Mouse (Mus musculus): ENCODE results near the gene Strbp. TPM values are rescaled to one million over a fixed set of nuclear protein-coding genes. Genes with fewer than 3 reads are reported as not detected.

Strbp gene
- total RNA-seq, 2 experiments from 2014 or later = 17.4 to 27.2 TPM

DNA sequence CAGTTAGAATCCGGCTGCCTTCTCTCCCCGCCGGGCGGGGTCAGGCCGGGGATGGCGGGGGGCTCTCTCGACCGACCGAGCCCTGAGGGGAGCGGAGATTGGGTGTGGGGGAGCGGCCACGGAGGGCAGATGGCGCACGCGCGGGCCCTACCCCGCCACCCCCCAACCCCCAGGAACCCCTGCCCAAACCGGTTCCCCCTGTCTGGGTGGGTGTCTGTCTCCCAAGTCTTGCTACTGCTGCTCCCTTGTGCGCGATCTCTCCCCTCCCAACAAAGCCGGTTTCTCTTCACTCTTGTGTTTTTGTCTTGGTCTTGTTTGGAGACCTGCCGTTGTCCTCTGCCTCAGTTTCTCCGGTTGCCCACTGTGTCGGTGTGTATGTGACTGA, 251.3 kb downstream of the Strbp start:
- peak; percentile 23; the same call in 1 of the 2 replicates for ATAC-seq (replicated peaks; ENCODE audit: low FRiP score, poor library complexity, severe bottlenecking)

DNA sequence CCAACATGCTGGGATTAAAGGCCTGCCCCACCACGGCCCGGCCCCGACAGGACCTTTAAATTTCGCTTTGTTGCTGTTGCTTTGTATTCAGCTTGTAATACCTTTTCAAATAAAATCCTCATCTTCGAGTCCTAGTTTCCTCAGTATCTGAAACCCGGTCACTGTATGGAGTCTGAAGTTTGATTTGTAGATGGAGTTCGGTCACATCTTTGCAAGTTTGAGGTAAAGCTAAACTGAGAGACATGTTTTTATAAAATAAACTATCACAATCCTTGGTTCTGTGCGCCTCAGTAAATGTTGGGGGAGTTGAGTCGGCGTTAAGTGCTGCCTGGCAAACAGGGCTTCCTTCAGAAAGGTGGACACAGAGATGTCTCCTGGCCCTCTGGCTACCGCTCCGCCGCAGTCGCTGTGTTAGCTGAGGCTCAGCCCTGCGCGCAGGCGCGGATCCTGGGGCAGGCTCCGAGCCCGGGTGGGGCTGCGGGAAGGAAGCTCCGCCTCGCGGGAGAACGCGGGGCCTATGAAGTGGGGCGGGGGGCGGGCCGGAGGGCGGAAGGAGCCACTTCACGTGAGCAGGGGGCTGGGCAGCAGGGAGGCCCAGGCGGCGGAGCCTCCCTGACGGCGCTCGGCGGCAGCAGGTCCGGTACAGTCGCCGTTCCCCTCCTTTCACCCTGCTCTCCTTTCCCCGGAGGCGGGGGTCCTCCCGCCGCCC, 251.8 kb downstream of the Strbp start:
- ATAC-seq (replicated peaks; ENCODE audit: low FRiP score, poor library complexity, severe bottlenecking) = peak; percentile 100

DNA sequence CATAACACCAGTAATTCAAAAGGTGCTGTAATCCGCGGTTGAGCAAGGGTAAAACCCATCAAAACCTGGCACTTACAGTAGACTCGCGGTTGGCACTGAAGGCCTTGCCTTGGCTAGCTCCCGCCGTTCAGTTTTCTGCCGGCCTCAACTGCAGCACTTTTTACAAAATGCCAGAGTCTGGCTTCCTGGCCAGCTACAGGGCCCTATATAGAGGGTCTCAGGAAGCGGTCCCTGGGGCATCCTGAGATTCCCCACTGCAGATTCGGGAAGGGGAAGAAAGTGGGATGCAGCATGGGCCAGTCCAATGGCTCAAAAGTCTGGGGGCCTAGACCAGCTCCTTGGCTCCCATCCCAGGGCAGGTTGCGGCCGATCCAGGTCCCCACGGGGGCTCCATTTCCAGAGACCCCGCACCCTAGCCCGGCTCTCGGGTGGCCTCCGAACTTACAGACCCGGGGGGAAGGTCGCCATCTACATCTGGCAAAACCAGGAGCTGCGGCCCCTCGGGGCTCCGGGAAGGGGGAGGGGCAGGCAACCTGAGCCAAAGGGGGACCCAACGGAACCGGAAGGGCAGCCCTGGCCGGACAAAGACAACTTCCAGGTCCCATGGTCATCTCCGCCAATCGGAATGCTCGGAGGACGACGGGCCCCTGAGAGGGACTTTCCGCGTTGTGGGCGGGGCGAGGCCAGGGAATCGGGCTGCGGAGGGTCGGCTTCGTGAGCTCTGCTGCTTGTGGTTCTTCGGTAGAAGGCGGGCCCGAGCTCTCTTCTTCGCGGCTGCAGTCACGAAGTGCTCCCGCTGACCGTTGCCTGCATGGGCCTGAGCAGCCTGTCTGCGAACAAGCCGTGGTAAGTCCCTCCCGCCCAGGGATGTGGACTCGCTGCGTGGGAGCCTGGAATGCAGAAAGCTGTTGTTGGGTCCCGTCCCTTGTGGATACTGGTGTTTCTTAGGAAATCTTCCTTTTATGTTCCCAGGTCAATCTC, 260.8 kb downstream of the Strbp start, which contains the start of the genes Zbtb26, Zbtb6 and Rabgap1:
TSS of gene Zbtb26 (minus strand) at position 525 of the 981 bp plus-strand sequence.
TSS of gene Zbtb6 (minus strand) at position 561 of the 981 bp plus-strand sequence.
TSS of gene Rabgap1 (plus strand) at position 669 of the 981 bp plus-strand sequence.
- peak; percentile 99 for ATAC-seq (replicated peaks; ENCODE audit: low FRiP score, poor library complexity, severe bottlenecking)

Other genes with a start within 250 kb of the Strbp start
- gene Gpr21, start 187.5 kb downstream of the Strbp start, total RNA-seq (2015; ENCODE audit: low replicate concordance) = 1.3 and 1.4 TPM in 2 replicates
- 0.26 and 0.83 TPM in 2 replicates for gene Gpr21, start 187.5 kb downstream of the Strbp start, total RNA-seq (2017; ENCODE audit: low replicate concordance)
- not detected in 2 replicates for gene Crb2, start 72.4 kb upstream of the Strbp start, total RNA-seq (2015; ENCODE audit: low replicate concordance)
- not detected in 2 replicates for gene Crb2, start 72.4 kb upstream of the Strbp start, total RNA-seq (2017; ENCODE audit: low replicate concordance)

Measured in erythroid progenitor cell, adult 5-6 weeks (primary cell).